In the genomic region with DNA sequence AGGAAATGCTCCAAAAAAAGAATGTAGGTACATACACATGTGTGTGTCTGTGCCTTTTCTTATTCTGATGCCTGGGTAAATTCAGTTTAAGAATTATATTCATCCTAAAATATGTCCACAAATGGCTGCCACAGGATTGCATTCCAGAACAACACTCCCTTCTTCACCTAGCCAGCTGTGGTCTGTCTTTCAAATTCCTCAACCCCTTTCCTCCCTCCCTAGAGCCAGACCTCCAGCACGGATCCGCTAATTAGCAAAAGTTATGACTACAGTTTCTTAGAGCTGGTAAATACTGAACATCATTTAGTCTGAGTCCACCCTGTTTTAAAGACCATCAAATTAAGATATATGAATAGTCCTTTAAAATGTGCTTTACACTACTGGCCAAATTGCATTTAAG, we compare ENCODE assay signal across 7 mouse cellular contexts. TPM values are rescaled to one million over a fixed set of nuclear protein-coding genes. Genes with fewer than 3 reads are reported as not detected.
DNase-seq lines count a peak whose midpoint lies in the region; ATAC-seq lines count a peak whose summit lies in the region.

No protein-coding gene starts in this region.

- 14% methylated on average over 2 of the region's 2 CpGs for WGBS in liver, embryonic 11.5 days
- 30% methylated on average over 2 of the region's 2 CpGs for WGBS in forebrain, embryonic 14.5 days
- WGBS in limb, embryonic 13.5 days = 17% methylated on average over 2 of the region's 2 CpGs
- 6% methylated on average over 2 of the region's 2 CpGs for WGBS in stomach, embryonic 14.5 days

- H3K36me3 ChIP-seq in liver, embryonic 11.5 days (ENCODE audit: control insufficient read depth, insufficient read depth, low read length) = no peaks in the 10 kb centered on the region; the same call in 1 of the 2 replicates
- H3K36me3 ChIP-seq in forebrain, embryonic 14.5 days (ENCODE audit: control insufficient read depth, insufficient read depth, low read length) = peaks cover 15% of the 10 kb centered on the region
- H3K36me3 ChIP-seq in limb, embryonic 13.5 days = peaks cover 19% of the 10 kb centered on the region
- no peaks in the 10 kb centered on the region for H3K36me3 ChIP-seq in stomach, embryonic 14.5 days (ENCODE audit: control insufficient read depth, insufficient read depth, low read length)

- H3K9ac ChIP-seq in liver, embryonic 11.5 days (ENCODE audit: low read depth, low read length) = 0 out of 2 replicates have a peak overlapping the region, but pooled peaks have one; percentile 34
- H3K9ac ChIP-seq in forebrain, embryonic 14.5 days (ENCODE audit: low read length) = no peak overlapping the region
- no peak overlapping the region for H3K9ac ChIP-seq in limb, embryonic 13.5 days
- no peak overlapping the region for H3K9ac ChIP-seq in stomach, embryonic 14.5 days (replicated peaks; ENCODE audit: low read depth, low read length)

- H3K4me1 ChIP-seq in liver, embryonic 11.5 days (replicated peaks; ENCODE audit: control insufficient read depth, insufficient read depth, low read length) = 0 out of 2 replicates have a peak, but pooled peaks cover 3% of the 10 kb centered on the region
- H3K4me1 ChIP-seq in forebrain, embryonic 14.5 days (ENCODE audit: control insufficient read depth, insufficient read depth, low read length) = 0 out of 2 replicates have a peak, but pooled peaks cover 3% of the 10 kb centered on the region
- H3K4me1 ChIP-seq in limb, embryonic 13.5 days = no peaks in the 10 kb centered on the region
- H3K4me1 ChIP-seq in stomach, embryonic 14.5 days (ENCODE audit: control insufficient read depth, insufficient read depth, low read length) = peaks cover 2% of the 10 kb centered on the region; the same call in 1 of the 2 replicates

- H3K4me2 ChIP-seq in liver, embryonic 11.5 days = peak overlapping the region; percentile 58
- H3K4me2 ChIP-seq in forebrain, embryonic 14.5 days (ENCODE audit: low read length) = peak overlapping the region; percentile 36
- peak overlapping the region; percentile 50 for H3K4me2 ChIP-seq in limb, embryonic 13.5 days (replicated peaks)
- peak overlapping the region; percentile 32; the same call in 1 of the 2 replicates for H3K4me2 ChIP-seq in stomach, embryonic 14.5 days (replicated peaks; ENCODE audit: low read depth, low read length)

- H3K9me3 ChIP-seq in liver, embryonic 11.5 days (ENCODE audit: control insufficient read depth, low read length) = no peaks in the 10 kb centered on the region
- no peaks in the 10 kb centered on the region for H3K9me3 ChIP-seq in forebrain, embryonic 14.5 days (replicated peaks; ENCODE audit: control insufficient read depth, low read length)
- no peaks in the 10 kb centered on the region for H3K9me3 ChIP-seq in limb, embryonic 13.5 days
- H3K9me3 ChIP-seq in stomach, embryonic 14.5 days (ENCODE audit: control insufficient read depth, low read depth, low read length) = no peaks in the 10 kb centered on the region

- H3K4me3 ChIP-seq in liver, embryonic 11.5 days (ENCODE audit: low read depth, low read length) = peak overlapping the region; percentile 72
- H3K4me3 ChIP-seq in forebrain, embryonic 14.5 days (ENCODE audit: low read depth, low read length) = no peak overlapping the region
- H3K4me3 ChIP-seq in limb, embryonic 13.5 days = peak overlapping the region; percentile 8; the same call in 1 of the 2 replicates
- H3K4me3 ChIP-seq in stomach, embryonic 14.5 days (ENCODE audit: low read depth, low read length) = no peak overlapping the region

- H3K27ac ChIP-seq in liver, embryonic 11.5 days (ENCODE audit: low read depth, low read length) = no peak overlapping the region; the same call in 1 of the 2 replicates
- H3K27ac ChIP-seq in forebrain, embryonic 14.5 days (ENCODE audit: low read depth, low read length) = peak overlapping the region; percentile 27; the same call in 1 of the 2 replicates
- peak overlapping the region; percentile 52 for H3K27ac ChIP-seq in limb, embryonic 13.5 days
- peak overlapping the region; percentile 41; the same call in 1 of the 2 replicates for H3K27ac ChIP-seq in stomach, embryonic 14.5 days (ENCODE audit: low read length)

- H3K27me3 ChIP-seq in liver, embryonic 11.5 days (replicated peaks; ENCODE audit: control insufficient read depth, insufficient read depth, low read length) = no peaks in the 10 kb centered on the region
- no peaks in the 10 kb centered on the region for H3K27me3 ChIP-seq in forebrain, embryonic 14.5 days (replicated peaks; ENCODE audit: control insufficient read depth, insufficient read depth, low read length)
- H3K27me3 ChIP-seq in limb, embryonic 13.5 days = no peaks in the 10 kb centered on the region
- no peaks in the 10 kb centered on the region for H3K27me3 ChIP-seq in stomach, embryonic 14.5 days (ENCODE audit: control insufficient read depth, insufficient read depth, low read length)

- intact Hi-C loops in gastrocnemius, postnatal 36 days (cut with DNase I) = no loop called here

- no peak for ATAC-seq in liver, embryonic 11.5 days (replicated peaks; ENCODE audit: low FRiP score)
- no peak; the same call in 1 of the 2 replicates for ATAC-seq in forebrain, embryonic 14.5 days
- peak; percentile 46; the same call in 1 of the 2 replicates for ATAC-seq in limb, embryonic 13.5 days (ENCODE audit: low FRiP score, low read depth)
- peak; percentile 19; the same call in 1 of the 2 replicates for ATAC-seq in stomach, embryonic 14.5 days (ENCODE audit: insufficient number of reproducible peaks, insufficient read depth, low FRiP score, low read depth)

- DNase-seq in liver, embryonic 11.5 days (ENCODE audit: low spot score) = no peak
- no peak for DNase-seq in liver
- DNase-seq in forebrain, embryonic 14.5 days (ENCODE audit: low spot score) = no peak
- no peak for DNase-seq in gastrocnemius, postnatal 36 days
- DNase-seq in cerebellum, adult 18-20 months = no peak

RNA-seq across cellular contexts. Expression of a gene that starts 22.1 kb away (rescaled TPM):
- polyA plus RNA-seq in liver, embryonic 11.5 days (2014; fragmentation: Nextera tagmentation; extraction: Ambion mirVana) = 8.8 and 10.6 TPM in 2 replicates
- 4.0 and 4.4 TPM in 2 replicates for polyA plus RNA-seq in forebrain, embryonic 14.5 days (2014; fragmentation: Nextera tagmentation; extraction: Ambion mirVana)
- 23.5 and 23.7 TPM in 2 replicates for polyA plus RNA-seq in limb, embryonic 13.5 days (2015; fragmentation: Nextera tagmentation; extraction: Ambion mirVana)
- 33.9 and 35.8 TPM in 2 replicates for polyA plus RNA-seq in stomach, embryonic 14.5 days (2014; fragmentation: Nextera tagmentation; extraction: Ambion mirVana)
- 1 to 10 TPM; 2.1 to 2.5 TPM for total RNA-seq in gastrocnemius, postnatal 36 days (2021)

RNA-seq across cellular contexts. Expression of a gene that starts 50.2 kb away (rescaled TPM):
- 83.7 and 84.4 TPM in 2 replicates for polyA plus RNA-seq in liver, embryonic 11.5 days (2014; fragmentation: Nextera tagmentation; extraction: Ambion mirVana)
- polyA plus RNA-seq in forebrain, embryonic 14.5 days (2014; fragmentation: Nextera tagmentation; extraction: Ambion mirVana) = 196 and 227 TPM in 2 replicates
- 116 and 119 TPM in 2 replicates for polyA plus RNA-seq in limb, embryonic 13.5 days (2015; fragmentation: Nextera tagmentation; extraction: Ambion mirVana)
- polyA plus RNA-seq in stomach, embryonic 14.5 days (2014; fragmentation: Nextera tagmentation; extraction: Ambion mirVana) = 104 and 105 TPM in 2 replicates
- 10 to 100 TPM; 73.3 to 90.0 TPM for total RNA-seq in gastrocnemius, postnatal 36 days (2021)

Comparison
In these comparisons a context has a peak if more than half of its experiments do, and no peak if none do; other contexts are left out.
1. ATAC-seq: peak in limb, embryonic 13.5 days (single experiment) and stomach, embryonic 14.5 days (single experiment); none in liver, embryonic 11.5 days (single experiment) and forebrain, embryonic 14.5 days (single experiment).
2. H3K4me3 ChIP-seq: peak in liver, embryonic 11.5 days (single experiment) and limb, embryonic 13.5 days (single experiment); none in forebrain, embryonic 14.5 days (single experiment) and stomach, embryonic 14.5 days (single experiment).
3. Peak in every context shown above with its lines, with median percentiles within 50 percentile points of each other: H3K4me2 ChIP-seq.